Mouse (Mus musculus): Measurements from ENCODE around the gene Apba2. TPM values are rescaled to one million over a fixed set of nuclear protein-coding genes. Genes with fewer than 3 reads are reported as not detected.

Apba2 gene
- polyA plus RNA-seq, 1 experiment from 2014 or later: 106 TPM

Other genes starting within 250 kb of the Apba2 start
- 12.3 and 12.4 TPM in 2 replicates for gene Mtmr10, start 214.1 kb upstream of the Apba2 start, polyA plus RNA-seq (2016; fragmentation: Nextera tagmentation; extraction: Ambion mirVana)
- 9.1 and 10.2 TPM in 2 replicates for gene Fan1, start 127.6 kb upstream of the Apba2 start, polyA plus RNA-seq (2016; fragmentation: Nextera tagmentation; extraction: Ambion mirVana)
- gene Mphosph10, start 109.4 kb upstream of the Apba2 start, polyA plus RNA-seq (2016; fragmentation: Nextera tagmentation; extraction: Ambion mirVana): 48.5 and 51.3 TPM in 2 replicates
- 30.7 and 34.9 TPM in 2 replicates for gene Mcee, start 109.1 kb upstream of the Apba2 start, polyA plus RNA-seq (2016; fragmentation: Nextera tagmentation; extraction: Ambion mirVana)